Mouse (Mus musculus) ZHBTc4 (cell line): Measurements from ENCODE around the gene Kpna4.

Experiments used
- DNase-seq: peaks from one replicate; pipeline ENCODE4 v3.0.0-alpha.2; 2011; ENCODE audit warnings: low read depth, low spot score

Kpna4 gene

GRCm38 (mm10) chr3:69126509-69127345, at the start of gene Kpna4:
Gene Kpna4, minus strand, starts transcription at chr3:69127113.
- peak; percentile 99 for DNase-seq

GRCm38 (mm10) chr3:69175229-69175628, 48.3 kb upstream of the Kpna4 start:
- no peak for DNase-seq

GRCm38 (mm10) chr3:69171123-69171522, 44.2 kb upstream of the Kpna4 start:
- no peak for DNase-seq

GRCm38 (mm10) chr3:69169796-69170195, 42.9 kb upstream of the Kpna4 start:
- no peak for DNase-seq

- DNase-seq = no peak
Measured at GRCm38 (mm10) chr3:69168724-69169123, 41.8 kb upstream of the Kpna4 start.

GRCm38 (mm10) chr3:69163057-69163456, 36.1 kb upstream of the Kpna4 start:
- DNase-seq = no peak

- no peak for DNase-seq
Measured at GRCm38 (mm10) chr3:69160429-69160828, 33.5 kb upstream of the Kpna4 start.

- DNase-seq = no peak
Measured at GRCm38 (mm10) chr3:69159501-69159900, 32.6 kb upstream of the Kpna4 start.

- no peak for DNase-seq
Measured at GRCm38 (mm10) chr3:69157886-69158285, 31.0 kb upstream of the Kpna4 start.

- DNase-seq = no peak
Measured at GRCm38 (mm10) chr3:69156484-69156883, 29.6 kb upstream of the Kpna4 start.

GRCm38 (mm10) chr3:69154691-69155090, 27.8 kb upstream of the Kpna4 start:
- DNase-seq = no peak

- DNase-seq = no peak
Measured at GRCm38 (mm10) chr3:69150921-69151320, 24.0 kb upstream of the Kpna4 start.

- no peak for DNase-seq
Measured at GRCm38 (mm10) chr3:69142372-69142994, 15.6 kb upstream of the Kpna4 start.

- DNase-seq = no peak
Measured at GRCm38 (mm10) chr3:69140851-69141250, 13.9 kb upstream of the Kpna4 start.

- no peak for DNase-seq
Measured at GRCm38 (mm10) chr3:69136059-69136458, 9.1 kb upstream of the Kpna4 start.

GRCm38 (mm10) chr3:69130973-69131372, 4.1 kb upstream of the Kpna4 start:
- DNase-seq = no peak

- peak; percentile 4 for DNase-seq
Measured at GRCm38 (mm10) chr3:69127693-69128092, 780 bp upstream of the Kpna4 start.

- no peak for DNase-seq
Measured at GRCm38 (mm10) chr3:69127346-69127678, 399 bp upstream of the Kpna4 start.

- peak; percentile 68 for DNase-seq
Measured at GRCm38 (mm10) chr3:69125891-69126508, 913 bp downstream of the Kpna4 start.

GRCm38 (mm10) chr3:69125461-69125860, 1.5 kb downstream of the Kpna4 start:
- no peak for DNase-seq

GRCm38 (mm10) chr3:69118827-69119226, 8.1 kb downstream of the Kpna4 start:
- DNase-seq = peak; percentile 50

GRCm38 (mm10) chr3:69114760-69115159, 12.2 kb downstream of the Kpna4 start:
- DNase-seq = no peak

GRCm38 (mm10) chr3:69113956-69114355, 13.0 kb downstream of the Kpna4 start:
- no peak for DNase-seq
